Mouse (Mus musculus): ENCODE data around the gene Kmt5a.

Kmt5a gene

DNA sequence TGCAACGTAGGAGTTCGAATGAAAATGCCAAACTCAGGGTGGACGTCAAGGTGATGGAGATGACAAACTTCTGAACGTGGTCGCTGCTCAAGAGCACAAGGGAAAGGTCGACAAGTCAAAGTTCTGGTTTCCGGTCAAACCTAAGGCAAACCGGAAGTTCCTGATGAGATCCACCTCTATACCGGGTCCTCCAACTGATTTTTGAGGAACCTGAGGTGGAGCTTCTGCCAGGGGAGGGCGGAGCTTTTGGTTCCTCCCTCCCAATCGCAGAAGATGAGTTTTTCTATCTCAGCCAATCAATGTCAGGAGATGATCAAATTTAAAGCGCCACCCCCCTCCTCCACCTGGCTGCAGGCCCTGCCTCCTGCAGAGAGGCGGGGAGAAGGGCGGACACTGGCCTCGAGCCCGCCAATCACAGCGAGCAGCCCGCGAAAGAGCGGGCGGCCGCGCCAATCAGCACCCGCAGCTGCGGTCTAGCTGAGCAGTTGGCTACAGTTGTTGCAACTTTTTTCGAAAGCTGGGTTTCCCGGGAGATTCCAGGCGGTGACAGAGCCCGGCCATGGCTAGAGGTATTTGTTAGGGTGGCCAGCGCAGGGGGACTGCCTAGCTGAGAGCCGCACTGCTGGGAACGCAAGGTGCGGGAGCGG is at the start of gene Kmt5a:
TSS of gene Kmt5a (plus strand) at position 484 of the 647 bp plus-strand sequence.
- DNase-seq (ENCODE audit: low spot score in 2 of 2): peak; percentile 86 to 92

DNA sequence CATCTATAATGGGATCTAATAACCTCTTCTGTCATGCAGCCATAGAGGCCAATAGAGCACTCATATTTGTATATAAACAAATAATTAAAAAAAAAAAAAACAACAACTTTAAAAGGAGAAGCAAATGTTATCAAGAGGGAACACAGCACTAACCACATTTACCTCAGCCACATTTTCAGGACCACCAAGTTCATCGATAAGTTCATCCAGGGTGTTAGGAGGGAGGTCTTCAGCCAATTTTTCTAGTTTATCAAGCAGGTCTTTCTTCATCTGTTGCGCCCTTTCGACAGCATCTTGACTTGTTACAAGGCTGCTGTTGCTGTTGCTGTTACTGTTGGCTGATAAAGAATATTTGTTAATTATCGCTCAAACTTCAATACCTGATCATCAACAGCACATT is 47.3 kb upstream of the Kmt5a start:
- DNase-seq (ENCODE audit: low spot score in 2 of 2): no peak

DNA sequence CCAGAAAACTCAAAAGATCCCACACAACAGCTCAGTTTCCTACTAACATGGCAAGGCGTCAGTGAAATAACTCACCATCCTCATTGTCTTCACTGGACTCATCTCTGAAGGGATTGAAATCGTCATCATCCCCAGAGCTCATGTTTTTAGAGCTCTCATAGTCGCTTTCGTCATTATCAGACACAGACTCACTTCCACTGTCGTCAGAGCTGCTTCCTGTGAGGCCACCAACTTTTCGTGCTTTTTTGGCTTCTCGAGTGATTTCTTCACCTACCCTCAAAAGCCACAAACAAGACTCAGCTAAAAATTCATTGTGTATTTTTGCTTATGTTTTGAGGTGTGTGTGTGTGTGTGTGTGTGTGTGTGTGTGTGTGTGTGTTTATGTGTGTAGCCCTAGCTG is 46.0 kb upstream of the Kmt5a start:
- no peak for DNase-seq (ENCODE audit: low spot score in 2 of 2)

DNA sequence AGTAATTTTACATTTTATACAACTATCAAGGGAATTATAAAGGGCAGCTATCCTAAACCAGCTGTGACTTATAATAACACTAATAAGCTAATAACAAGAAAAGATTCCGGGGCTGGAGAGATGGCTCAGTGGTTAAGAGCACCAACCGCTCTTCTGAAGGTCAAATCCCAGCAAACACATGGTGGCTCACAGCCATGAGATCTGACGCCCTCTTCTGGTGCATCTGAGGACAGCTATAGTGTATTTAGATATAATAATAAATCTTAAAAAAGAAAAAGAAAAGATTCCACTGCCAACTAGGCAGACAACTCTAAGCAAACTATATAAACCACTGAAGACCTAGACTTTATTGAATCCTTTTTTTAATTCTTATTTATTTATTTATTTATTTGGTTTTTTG is 28.9 kb upstream of the Kmt5a start:
- no peak for DNase-seq (ENCODE audit: low spot score in 2 of 2)

DNA sequence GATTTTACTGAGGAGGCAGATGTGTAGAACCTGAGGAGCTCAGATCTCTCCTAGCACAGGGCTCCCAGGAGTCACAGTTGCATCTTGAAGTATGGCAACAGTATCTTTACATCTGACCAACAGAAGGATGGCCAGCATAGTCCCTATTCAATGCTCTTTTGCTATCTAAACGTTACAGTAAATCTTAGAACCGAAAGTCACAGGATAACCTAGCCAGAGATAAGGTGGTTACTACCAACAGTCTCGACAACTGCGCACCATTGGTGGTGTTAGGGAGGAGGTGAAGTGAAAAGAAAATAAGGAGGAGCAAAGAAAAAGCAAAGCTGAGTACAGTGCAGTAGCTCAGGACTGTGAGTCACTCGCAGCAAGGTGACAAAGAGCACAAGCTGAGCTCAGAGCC is 27.6 kb upstream of the Kmt5a start:
- DNase-seq (ENCODE audit: low spot score in 2 of 2): no peak

DNA sequence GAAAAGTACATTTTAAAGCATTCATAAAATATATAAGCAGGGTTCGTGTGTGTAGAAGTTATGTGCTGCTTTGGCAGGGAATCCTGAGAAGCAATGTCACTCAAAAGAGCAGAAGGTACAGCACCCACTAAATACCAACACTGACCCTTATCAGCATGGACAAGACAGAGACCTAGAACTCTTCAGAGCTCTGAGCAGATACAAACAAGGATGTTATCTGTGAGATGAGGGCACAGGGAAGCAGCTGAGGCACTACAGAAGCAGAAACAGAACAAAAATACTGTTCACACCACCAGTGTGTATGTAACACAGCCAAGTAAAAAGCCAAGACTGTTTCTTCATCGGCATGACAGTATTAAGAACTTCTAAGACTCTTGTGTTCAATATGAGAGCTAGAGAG is 20.8 kb upstream of the Kmt5a start:
- DNase-seq (ENCODE audit: low spot score in 2 of 2): no peak

DNA sequence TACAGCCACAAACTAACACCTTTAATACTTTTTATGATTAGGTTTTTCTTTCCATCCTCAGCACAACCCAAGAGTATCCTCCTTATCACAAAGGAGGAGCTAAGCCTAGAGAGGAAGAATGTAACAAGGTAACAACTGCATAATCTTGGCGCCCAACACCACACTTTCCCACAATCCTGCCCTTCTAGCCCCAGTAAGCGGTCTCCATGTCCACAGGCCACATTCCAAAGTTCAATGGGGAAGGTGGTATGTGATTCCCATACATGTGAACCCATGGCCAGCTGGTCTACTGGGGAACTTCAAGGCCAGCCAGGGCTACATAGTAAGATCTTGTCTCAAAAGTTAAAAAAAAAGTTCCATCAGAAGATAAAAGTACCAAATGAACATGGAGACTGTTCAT is 17.9 kb upstream of the Kmt5a start:
- DNase-seq (ENCODE audit: low spot score in 2 of 2): no peak

DNA sequence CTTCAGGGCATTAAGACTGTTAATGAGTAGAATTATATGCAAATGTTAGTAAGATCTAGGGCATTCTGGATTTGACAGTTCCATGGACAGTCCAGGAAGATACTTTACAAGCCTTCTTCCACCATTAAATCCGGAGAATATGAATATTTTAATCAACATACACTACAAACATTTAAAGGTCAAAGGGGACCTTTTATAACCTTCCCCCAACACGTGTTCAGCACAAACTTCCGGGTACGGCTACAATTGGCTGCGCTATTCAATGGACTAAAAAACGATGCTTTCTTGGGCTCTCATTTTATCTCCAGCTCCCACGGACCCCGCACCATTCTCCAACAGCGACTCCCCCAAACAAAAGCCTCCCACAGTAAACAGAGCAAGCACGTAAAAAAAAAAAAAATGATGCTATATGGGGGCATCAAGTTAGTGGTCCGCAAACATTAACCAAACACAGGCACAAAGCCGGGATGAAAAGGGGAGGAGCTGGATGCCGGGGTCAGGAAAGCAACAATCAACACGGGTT is 15.5 kb upstream of the Kmt5a start:
- DNase-seq (ENCODE audit: low spot score in 2 of 2): no peak

DNA sequence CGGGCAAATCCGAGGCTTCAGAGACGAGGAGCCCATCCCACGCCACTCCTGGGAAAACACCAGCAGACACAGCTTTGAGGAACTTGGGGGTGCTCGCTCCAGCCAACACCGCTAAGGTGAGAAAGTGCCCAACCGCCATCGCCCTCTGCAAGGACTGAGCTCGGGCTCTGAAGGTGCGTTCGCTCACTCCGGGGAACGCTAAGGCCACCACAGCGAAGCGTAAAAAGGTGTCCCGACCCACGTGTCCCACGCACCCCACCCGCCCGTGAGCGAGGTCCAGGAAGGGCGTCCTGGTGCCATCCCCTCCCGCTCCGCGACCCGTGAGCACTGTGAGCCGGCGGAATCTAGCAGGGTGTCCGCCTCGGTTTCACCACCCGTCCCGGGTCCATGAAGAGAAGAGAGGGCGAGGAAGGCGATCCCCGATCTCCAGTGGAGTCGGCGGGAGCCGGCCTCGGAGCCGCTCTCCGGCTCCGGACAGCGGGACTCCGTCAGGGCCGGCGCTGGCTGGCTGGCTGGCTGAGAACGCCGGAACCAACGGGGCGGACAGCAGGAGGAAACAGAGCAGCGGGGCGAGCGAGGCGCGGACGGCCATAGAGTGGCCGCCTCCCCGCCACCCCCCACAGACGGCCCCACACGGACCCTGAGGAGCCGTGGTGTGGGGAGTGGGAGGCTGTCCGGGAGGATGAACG is 14.9 kb upstream of the Kmt5a start:
- DNase-seq (ENCODE audit: low spot score in 2 of 2): peak; percentile 24 to 66

DNA sequence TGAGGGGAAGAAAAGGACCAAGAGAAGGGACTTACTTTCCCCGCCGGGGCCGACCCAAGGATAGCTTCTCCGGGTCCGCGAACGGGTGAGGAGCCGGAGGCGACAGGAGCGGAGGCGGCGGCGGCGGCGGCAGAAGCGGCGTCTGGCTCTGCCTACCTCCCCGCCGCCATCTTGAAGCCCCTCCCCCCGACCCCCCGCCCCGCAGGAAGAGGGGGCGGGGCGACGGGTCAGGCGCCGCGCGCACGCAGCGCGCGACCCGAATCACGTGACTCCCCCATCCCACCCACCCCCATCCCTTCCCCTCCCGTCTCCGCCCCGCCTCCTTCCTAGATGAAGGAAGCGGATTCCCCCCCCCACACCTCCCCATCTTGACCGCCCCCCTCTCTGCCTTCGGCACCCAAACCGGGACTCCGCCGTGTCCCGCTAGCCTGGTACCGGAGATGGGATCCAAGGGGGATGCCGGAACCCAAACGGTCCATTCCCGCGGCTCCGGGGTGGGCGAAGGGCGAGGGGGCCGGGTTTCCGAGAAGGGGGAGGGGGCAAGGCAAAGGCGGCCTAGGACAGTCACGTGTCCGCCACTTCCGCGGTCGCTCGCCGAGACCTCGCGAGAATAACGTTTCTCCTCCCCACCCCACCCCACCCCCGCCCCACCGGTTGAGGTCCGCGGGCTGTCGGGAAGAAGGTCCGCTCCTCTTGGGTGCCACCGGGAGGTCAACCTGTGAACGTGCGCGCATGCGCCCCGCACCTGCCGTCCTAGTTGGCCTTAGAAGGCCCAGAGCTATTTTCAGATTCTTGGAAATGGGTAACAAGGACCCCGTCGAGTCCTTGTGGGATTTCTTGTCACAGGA is 14.1 kb upstream of the Kmt5a start, which contains the start of gene Sbno1:
TSS of gene Sbno1 (minus strand) at position 590 of the 848 bp plus-strand sequence.
- peak; percentile 86 to 88 for DNase-seq (ENCODE audit: low spot score in 2 of 2)

DNA sequence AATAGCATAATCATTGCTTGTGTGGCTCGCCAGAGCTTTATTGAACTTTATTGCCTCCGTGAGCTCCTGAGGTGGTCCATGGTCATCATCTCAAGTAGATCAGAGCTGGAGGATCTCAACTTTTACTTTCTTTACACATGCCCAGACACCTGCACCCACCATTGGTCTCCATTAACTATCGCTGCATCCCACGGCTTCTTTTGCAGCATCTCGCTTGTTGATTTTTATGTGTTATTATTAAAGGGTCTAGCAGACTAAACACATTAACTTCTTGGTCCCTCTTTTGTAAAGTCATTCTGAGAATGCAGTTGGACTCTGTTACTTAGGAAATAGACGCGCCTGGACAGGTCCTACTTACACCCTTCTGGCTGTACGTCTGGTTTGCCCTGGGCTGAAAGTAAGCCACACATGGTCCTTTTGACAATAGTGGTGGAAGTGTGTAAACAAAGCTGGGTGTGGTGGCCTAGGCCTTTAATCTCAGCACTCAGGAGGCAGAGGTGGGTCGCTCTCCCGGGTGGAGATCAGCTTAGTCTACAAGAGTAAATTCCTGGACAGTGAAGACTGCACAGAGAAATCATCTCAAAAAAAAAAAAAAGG is 13.2 kb upstream of the Kmt5a start:
- DNase-seq (ENCODE audit: low spot score in 2 of 2): peak in 1 of 2 experiments; percentile 48

DNA sequence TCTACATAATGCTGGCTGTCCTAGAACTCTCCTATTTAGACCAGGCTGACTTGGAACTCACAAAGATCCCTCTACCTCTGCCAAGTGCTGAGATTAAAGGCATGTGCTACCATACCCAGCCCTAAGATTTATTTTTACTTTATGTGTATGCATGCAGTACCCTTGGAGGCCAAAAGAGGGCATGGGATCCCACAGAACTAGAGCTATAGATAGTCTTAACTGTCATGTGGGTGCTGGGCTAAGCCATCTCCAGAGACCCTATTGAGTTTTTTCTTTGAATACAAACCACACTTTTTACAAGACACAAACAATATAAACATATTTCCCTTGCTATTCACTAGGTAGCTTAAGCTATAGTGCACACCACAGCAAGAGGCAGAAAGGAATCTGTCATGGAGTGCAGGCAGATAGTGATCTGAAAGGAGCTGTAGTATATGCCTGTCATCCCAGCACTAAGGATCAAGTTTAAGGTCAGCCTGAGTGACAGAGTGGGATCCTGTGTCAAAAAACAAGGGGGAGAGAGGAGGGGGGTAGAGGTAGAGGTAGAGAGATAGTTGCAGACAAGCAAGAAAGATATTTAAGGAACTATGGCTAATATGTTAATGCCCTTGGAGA is 7.2 kb upstream of the Kmt5a start:
- DNase-seq (ENCODE audit: low spot score in 2 of 2): peak in 1 of 2 experiments; percentile 37

DNA sequence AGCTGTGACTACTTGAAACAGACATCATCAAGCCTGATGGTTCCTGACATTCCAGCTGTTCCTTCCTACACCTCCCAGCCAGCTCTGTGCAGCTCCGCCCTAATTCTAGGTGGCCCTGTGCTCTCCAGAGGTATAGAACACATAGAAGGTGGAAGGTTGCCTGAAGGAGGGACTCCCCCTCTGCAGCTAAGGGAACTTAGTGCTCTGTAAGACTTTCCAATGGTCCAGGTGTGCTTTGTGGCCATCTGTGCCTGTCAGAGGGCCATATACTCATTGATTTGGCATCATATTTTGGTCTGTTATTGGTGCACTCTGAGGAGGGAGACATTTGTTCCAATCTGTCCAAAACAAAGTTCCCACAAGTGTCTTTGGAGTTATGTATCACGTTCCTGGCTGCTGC is 6.7 kb upstream of the Kmt5a start:
- DNase-seq (ENCODE audit: low spot score in 2 of 2): no peak

DNA sequence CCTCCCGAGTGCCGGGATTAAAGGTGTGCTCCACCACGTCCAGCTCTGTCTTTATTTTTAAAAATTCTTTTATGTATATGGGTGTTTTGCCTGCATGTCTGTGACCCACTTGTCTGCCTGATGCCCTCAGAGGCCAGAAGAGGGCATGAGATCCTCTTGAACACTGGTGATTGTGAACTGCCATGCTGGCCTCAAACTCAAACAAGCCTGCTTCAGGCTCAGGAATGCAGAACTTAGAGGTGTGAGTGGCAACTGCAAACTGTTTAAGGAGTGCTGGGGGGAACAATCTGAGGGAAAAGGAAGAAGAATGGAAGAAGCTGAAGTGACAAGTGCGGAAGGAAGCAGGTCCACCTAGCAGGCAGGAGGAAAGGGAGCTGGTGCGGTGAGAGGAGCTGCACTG is 1.5 kb upstream of the Kmt5a start:
- no peak for DNase-seq (ENCODE audit: low spot score in 2 of 2)

DNA sequence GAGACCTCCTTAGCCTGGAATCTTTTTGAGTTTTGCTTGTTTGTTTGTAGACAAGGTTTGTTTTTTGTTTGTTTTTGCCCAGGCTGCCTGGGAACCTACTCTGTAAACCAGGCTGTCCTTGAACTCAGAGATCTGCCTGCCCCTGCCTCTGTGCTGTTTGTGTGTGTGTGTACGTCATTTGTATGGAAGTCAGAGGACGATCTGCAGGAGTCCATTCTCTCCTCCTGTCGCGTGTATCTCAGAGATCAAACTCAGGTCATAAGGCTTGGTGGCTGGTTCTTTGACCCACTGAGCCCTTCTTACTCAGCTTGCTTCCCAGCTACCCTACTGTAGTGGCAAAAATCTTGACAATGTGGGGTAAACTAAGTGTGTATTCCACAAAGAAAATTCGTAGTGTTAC is 984 bp upstream of the Kmt5a start:
- DNase-seq (ENCODE audit: low spot score in 2 of 2): no peak

DNA sequence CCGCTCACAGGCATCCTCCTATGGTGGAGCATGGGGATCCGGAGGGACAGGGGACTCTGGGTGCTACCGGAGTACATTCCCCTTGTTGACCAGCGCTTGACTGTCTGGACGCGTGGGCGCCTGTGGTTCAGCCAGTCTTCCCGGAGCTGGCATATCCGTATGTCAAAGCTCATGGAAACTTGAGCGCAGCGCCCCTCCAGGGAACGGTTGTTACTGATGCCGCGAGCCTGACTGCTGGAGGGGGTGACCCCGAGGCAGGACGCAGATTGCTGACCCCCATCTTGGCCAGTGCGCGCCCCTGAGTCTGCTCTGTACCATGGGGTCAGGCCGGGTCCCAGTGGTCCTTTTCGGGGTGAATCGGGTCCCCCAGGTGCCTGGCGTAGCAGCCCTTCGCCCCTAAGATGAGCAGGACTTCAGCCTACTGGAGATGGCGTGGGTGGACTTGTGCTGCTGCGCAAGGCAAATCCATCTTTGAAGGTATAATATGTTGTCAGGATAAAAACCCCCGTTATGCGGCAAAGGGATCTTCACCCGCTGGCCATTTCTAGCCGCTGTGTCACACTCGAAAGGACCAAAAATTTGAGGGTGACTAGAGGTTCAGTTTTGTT is 468 bp downstream of the Kmt5a start:
- DNase-seq (ENCODE audit: low spot score in 2 of 2): no peak

DNA sequence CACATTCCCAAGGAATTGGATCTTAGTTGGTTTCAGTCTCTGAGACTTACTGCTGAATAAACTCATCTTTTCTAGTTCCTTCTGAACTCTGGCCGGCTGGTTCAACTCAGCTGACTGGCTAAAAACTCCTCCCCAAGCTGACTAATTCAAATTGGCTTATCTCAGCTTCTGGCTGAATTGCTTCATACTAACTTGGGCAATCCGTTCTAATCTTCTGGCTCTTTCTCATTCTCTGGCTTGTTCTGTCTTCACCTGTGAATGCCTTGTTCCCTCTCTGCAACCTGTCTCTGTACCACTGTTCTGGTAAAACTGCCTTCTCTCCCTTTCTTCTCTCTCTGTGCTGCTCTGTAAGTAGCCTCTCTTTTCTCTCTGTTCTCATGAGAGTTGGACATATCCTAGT is 2.9 kb downstream of the Kmt5a start:
- DNase-seq (ENCODE audit: low spot score in 2 of 2): no peak

DNA sequence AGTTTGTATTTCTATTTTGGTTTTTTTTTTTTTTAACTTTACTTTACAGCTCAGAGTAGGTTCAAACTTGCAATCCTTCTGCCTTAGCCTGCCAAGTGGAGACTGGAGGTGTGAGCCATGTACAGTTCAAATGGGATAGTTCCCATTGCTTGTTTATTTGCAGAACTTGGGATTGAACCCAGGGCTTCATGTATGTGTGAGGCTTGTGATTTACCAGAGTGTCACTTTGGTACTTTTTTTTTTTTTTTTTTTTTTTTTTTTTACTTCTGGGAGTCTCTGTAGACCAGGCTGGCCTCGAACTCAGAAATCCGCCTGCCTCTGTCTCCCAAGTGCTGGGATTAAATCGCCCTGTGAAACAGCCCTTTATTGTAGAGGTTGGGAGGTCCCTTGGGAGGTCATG is 4.5 kb downstream of the Kmt5a start:
- no peak for DNase-seq (ENCODE audit: low spot score in 2 of 2)

DNA sequence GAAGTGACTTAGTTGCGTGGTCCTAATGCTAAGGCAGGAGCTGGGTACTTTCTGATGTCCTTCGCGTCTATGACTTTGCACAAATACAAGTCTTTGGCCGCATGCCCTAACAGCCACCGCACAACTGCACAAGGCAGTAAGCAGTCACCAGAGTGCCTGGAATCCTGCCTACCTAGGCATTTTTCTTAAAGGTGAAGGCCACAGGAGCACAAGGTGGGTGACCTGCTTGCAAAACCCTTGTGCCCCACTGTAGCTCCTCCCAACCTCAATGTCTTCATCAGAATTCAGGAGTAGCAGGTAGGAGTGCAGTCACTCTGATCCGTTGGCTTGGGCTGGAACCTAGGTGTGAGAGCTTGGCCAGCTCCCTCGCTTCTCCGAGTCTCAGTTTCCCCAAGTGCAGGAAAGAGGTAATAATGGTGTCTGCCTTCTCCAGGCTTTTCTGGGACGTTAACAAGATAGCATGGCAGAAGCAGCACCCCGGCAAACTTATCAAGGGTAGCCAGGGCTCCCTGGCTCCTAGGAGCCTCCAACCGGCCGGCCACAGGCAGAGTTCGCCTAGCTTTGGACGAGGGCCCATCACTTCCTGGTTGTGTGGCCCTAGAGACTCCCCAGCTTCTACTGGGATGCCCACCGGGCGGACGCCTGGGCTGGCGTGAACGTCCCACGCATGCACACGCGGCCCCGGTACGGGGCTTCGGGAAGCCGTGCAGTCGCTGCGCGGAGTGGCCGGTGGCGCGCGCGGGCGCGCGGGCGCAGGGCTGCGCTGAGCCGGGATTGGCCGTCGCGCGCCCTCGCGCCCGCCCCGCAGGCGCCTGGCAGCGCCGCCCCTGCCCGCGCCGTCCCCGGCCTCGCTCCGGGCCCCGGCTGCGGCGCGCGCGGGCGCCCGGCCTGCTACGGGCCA is 5.2 kb downstream of the Kmt5a start:
- peak; percentile 57 for DNase-seq (ENCODE audit: low spot score in 2 of 2)

Data from urinary bladder, adult 18-20 months (tissue).